Mouse (Mus musculus) hindbrain, embryonic 12.5 days (tissue): ENCODE data around the gene Ccdc141. TPM values are rescaled to one million over a fixed set of nuclear protein-coding genes. Genes with fewer than 3 reads are reported as not detected.

Experiments used
- ATAC-seq: fragments of 200-750 bp; cut with Nextera tagmentation; 2 replicates; pipeline ENCODE4 v1.8.0; 2017; ENCODE audit warnings: moderate TSS enrichment; ENCODE audit not compliant: low FRiP score
- H3K27ac ChIP-seq: fragments of 300-500 bp; sonication (generic); 2 replicates; pipeline ENCODE4 v1.5.1; 2016; ENCODE audit warnings: mild to moderate bottlenecking
- H3K27me3 ChIP-seq: fragments of 300-500 bp; sonication (generic); 2 replicates; pipeline ENCODE4 v1.6.1; 2016; ENCODE audit warnings: mild to moderate bottlenecking
- H3K36me3 ChIP-seq: fragments of 300-500 bp; sonication (generic); 2 replicates; pipeline ENCODE4 v1.6.1; 2016; ENCODE audit warnings: mild to moderate bottlenecking
- H3K4me1 ChIP-seq: fragments of 300-500 bp; sonication (generic); 2 replicates; pipeline ENCODE4 v1.6.1; 2016
- H3K4me2 ChIP-seq: fragments of 300-500 bp; sonication (generic); replicated peaks from 2 replicates; pipeline ENCODE4 v1.6.1; 2016; ENCODE audit warnings: mild to moderate bottlenecking
- H3K4me3 ChIP-seq: fragments of 300-500 bp; sonication (generic); 2 replicates; pipeline ENCODE4 v1.5.1; 2016; ENCODE audit warnings: mild to moderate bottlenecking
- H3K9ac ChIP-seq: fragments of 300-500 bp; sonication (generic); 2 replicates; pipeline ENCODE4 v1.6.1; 2016; ENCODE audit warnings: mild to moderate bottlenecking, moderate library complexity
- H3K9me3 ChIP-seq: fragments of 300-500 bp; sonication (generic); replicated peaks from 2 replicates; pipeline ENCODE4 v1.6.1; 2016; ENCODE audit warnings: mild to moderate bottlenecking
- WGBS: fragments of 180-500 bp; shearing (Covaris S2); methylation state at CpG from one replicate; pipeline ENCODE4 v1.1.7; 2016; 5-methylcytosine and 5-hydroxymethylcytosine counted together
- polyA plus RNA-seq: library from polyadenylated mRNA; unstranded; fragments of >200 nt; fragmentation: Nextera tagmentation; extraction: Ambion mirVana; gene quantifications from 2 replicates; pipeline ENCODE4 v1.2.1, GENCODE M21; 2016

Ccdc141 gene
- 5.9 and 10.4 TPM in 2 replicates for polyA plus RNA-seq

- Histone ChIP-seq H3K9ac (peak within 1 kb of the TSS; percentile 55), H3K4me1 (peaks cover 24% of the 10 kb centered on the region), H3K36me3 (no peaks in the 10 kb centered on the region), H3K9me3 (no peaks in the 10 kb centered on the region), H3K27me3 (peaks cover 4% of the 10 kb centered on the region; the same call in 1 of the 2 replicates), H3K4me3 (peak within 1 kb of the TSS; percentile 32), H3K27ac (0 out of 2 replicates have a peak within 1 kb of the TSS, but pooled peaks have one; percentile 18), H3K4me2 (peak within 1 kb of the TSS; percentile 63)
- 25% methylated on average over 4 of the region's 6 CpGs for WGBS
- ATAC-seq = no peak
These were observed at the start of gene Ccdc141 for GRCm38 (mm10) chr2:77170633-77171105. Ccdc141 (minus strand) TSS chr2:77170636.

- Histone ChIP-seq H3K27me3 (no peaks in the 10 kb centered on the region), H3K27ac (no peak overlapping the region), H3K4me1 (no peaks in the 10 kb centered on the region), H3K9me3 (no peaks in the 10 kb centered on the region), H3K36me3 (peaks cover 19% of the 10 kb centered on the region), H3K4me2 (no peak overlapping the region), H3K9ac (no peak overlapping the region), H3K4me3 (no peak overlapping the region)
- ATAC-seq = no peak
- 72% methylated on average over 5 of the region's 5 CpGs for WGBS
These were observed 42.4 kb upstream of the Ccdc141 start for GRCm38 (mm10) chr2:77212885-77213284.

- Histone ChIP-seq H3K9ac (no peak overlapping the region), H3K9me3 (no peaks in the 10 kb centered on the region), H3K4me2 (no peak overlapping the region), H3K36me3 (peaks cover 19% of the 10 kb centered on the region), H3K27ac (no peak overlapping the region), H3K4me1 (no peaks in the 10 kb centered on the region), H3K27me3 (no peaks in the 10 kb centered on the region), H3K4me3 (no peak overlapping the region)
- ATAC-seq = no peak
- 86% methylated on average over 3 of the region's 3 CpGs for WGBS
These were observed 36.5 kb upstream of the Ccdc141 start for GRCm38 (mm10) chr2:77206951-77207350.

- Histone ChIP-seq H3K4me3 (no peak overlapping the region), H3K4me2 (no peak overlapping the region), H3K4me1 (0 out of 2 replicates have a peak, but pooled peaks cover 2% of the 10 kb centered on the region), H3K9ac (no peak overlapping the region), H3K9me3 (no peaks in the 10 kb centered on the region), H3K27ac (no peak overlapping the region), H3K36me3 (peaks cover 16% of the 10 kb centered on the region), H3K27me3 (no peaks in the 10 kb centered on the region)
- no peak for ATAC-seq
- 61% methylated on average over 2 of the region's 2 CpGs for WGBS
These were observed 33.5 kb upstream of the Ccdc141 start for GRCm38 (mm10) chr2:77203916-77204315.

- Histone ChIP-seq H3K9ac (no peak overlapping the region), H3K4me1 (0 out of 2 replicates have a peak, but pooled peaks cover 2% of the 10 kb centered on the region), H3K36me3 (peaks cover 16% of the 10 kb centered on the region; the same call in 1 of the 2 replicates), H3K27me3 (no peaks in the 10 kb centered on the region), H3K27ac (no peak overlapping the region), H3K4me3 (no peak overlapping the region), H3K4me2 (no peak overlapping the region), H3K9me3 (no peaks in the 10 kb centered on the region)
- WGBS = 97% methylated on average over 1 of the region's 1 CpGs
- ATAC-seq = no peak
These were observed 31.5 kb upstream of the Ccdc141 start for GRCm38 (mm10) chr2:77201900-77202299.

- 82% methylated on average over 5 of the region's 5 CpGs for WGBS
- Histone ChIP-seq H3K27me3 (no peaks in the 10 kb centered on the region), H3K4me2 (no peak overlapping the region), H3K27ac (no peak overlapping the region), H3K9me3 (no peaks in the 10 kb centered on the region), H3K4me1 (0 out of 2 replicates have a peak, but pooled peaks cover 2% of the 10 kb centered on the region), H3K36me3 (peaks cover 15% of the 10 kb centered on the region; the same call in 1 of the 2 replicates), H3K9ac (no peak overlapping the region), H3K4me3 (no peak overlapping the region)
- ATAC-seq = no peak
These were observed 30.6 kb upstream of the Ccdc141 start for GRCm38 (mm10) chr2:77200958-77201614.

GRCm38 (mm10) chr2:77200379-77200778 lies 29.9 kb upstream of the Ccdc141 start:
- Histone ChIP-seq H3K4me1 (0 out of 2 replicates have a peak, but pooled peaks cover 2% of the 10 kb centered on the region), H3K36me3 (peaks cover 9% of the 10 kb centered on the region; the same call in 1 of the 2 replicates), H3K27ac (no peak overlapping the region), H3K4me3 (no peak overlapping the region), H3K9me3 (no peaks in the 10 kb centered on the region), H3K4me2 (no peak overlapping the region), H3K27me3 (no peaks in the 10 kb centered on the region), H3K9ac (no peak overlapping the region)
- 0 out of 2 replicates have a peak, but pooled peaks have one; percentile 40 for ATAC-seq
- 98% methylated on average over 4 of the region's 4 CpGs for WGBS

- H3K27ac ChIP-seq = no peak overlapping the region
- no peak overlapping the region for H3K4me2 ChIP-seq
- 0 out of 2 replicates have a peak, but pooled peaks cover 2% of the 10 kb centered on the region for H3K4me1 ChIP-seq
- H3K9me3 ChIP-seq = no peaks in the 10 kb centered on the region
- no peak overlapping the region for H3K9ac ChIP-seq
- no peaks in the 10 kb centered on the region for H3K27me3 ChIP-seq
- H3K36me3 ChIP-seq = peaks cover 27% of the 10 kb centered on the region
- no peak for ATAC-seq
- 75% methylated on average over 5 of the region's 5 CpGs for WGBS
- no peak overlapping the region for H3K4me3 ChIP-seq
These were observed 27.8 kb upstream of the Ccdc141 start for GRCm38 (mm10) chr2:77198246-77198645.

GRCm38 (mm10) chr2:77196819-77197218 lies 26.4 kb upstream of the Ccdc141 start:
- Histone ChIP-seq H3K36me3 (peaks cover 23% of the 10 kb centered on the region), H3K27me3 (no peaks in the 10 kb centered on the region), H3K27ac (no peak overlapping the region), H3K9me3 (no peaks in the 10 kb centered on the region), H3K9ac (no peak overlapping the region), H3K4me3 (no peak overlapping the region), H3K4me1 (0 out of 2 replicates have a peak, but pooled peaks cover 2% of the 10 kb centered on the region), H3K4me2 (no peak overlapping the region)
- no peak for ATAC-seq
- 91% methylated on average over 4 of the region's 4 CpGs for WGBS

- no peaks in the 10 kb centered on the region for H3K27me3 ChIP-seq
- 92% methylated on average over 5 of the region's 5 CpGs for WGBS
- H3K4me2 ChIP-seq = no peak overlapping the region
- no peak overlapping the region for H3K27ac ChIP-seq
- no peaks in the 10 kb centered on the region for H3K4me1 ChIP-seq
- no peak for ATAC-seq
- H3K4me3 ChIP-seq = no peak overlapping the region
- peaks cover 32% of the 10 kb centered on the region for H3K36me3 ChIP-seq
- no peaks in the 10 kb centered on the region for H3K9me3 ChIP-seq
- H3K9ac ChIP-seq = no peak overlapping the region
These were observed 24.6 kb upstream of the Ccdc141 start for GRCm38 (mm10) chr2:77195056-77195455.

- 94% methylated on average over 3 of the region's 3 CpGs for WGBS
- Histone ChIP-seq H3K36me3 (peaks cover 42% of the 10 kb centered on the region), H3K4me2 (no peak overlapping the region), H3K9ac (no peak overlapping the region), H3K4me1 (no peaks in the 10 kb centered on the region), H3K9me3 (no peaks in the 10 kb centered on the region), H3K27me3 (no peaks in the 10 kb centered on the region), H3K4me3 (no peak overlapping the region), H3K27ac (no peak overlapping the region)
- no peak for ATAC-seq
These were observed 21.4 kb upstream of the Ccdc141 start for GRCm38 (mm10) chr2:77191811-77192210.

GRCm38 (mm10) chr2:77190891-77191290 lies 20.5 kb upstream of the Ccdc141 start:
- Histone ChIP-seq H3K4me2 (no peak overlapping the region), H3K4me3 (no peak overlapping the region), H3K27ac (no peak overlapping the region), H3K9ac (no peak overlapping the region), H3K36me3 (peaks cover 42% of the 10 kb centered on the region), H3K9me3 (no peaks in the 10 kb centered on the region), H3K27me3 (no peaks in the 10 kb centered on the region), H3K4me1 (no peaks in the 10 kb centered on the region)
- no peak for ATAC-seq
- WGBS = 92% methylated on average over 7 of the region's 7 CpGs

- Histone ChIP-seq H3K9ac (no peak overlapping the region), H3K27ac (no peak overlapping the region), H3K27me3 (no peaks in the 10 kb centered on the region), H3K4me1 (no peaks in the 10 kb centered on the region), H3K36me3 (peaks cover 42% of the 10 kb centered on the region), H3K4me3 (no peak overlapping the region), H3K9me3 (no peaks in the 10 kb centered on the region), H3K4me2 (no peak overlapping the region)
- 90% methylated on average over 3 of the region's 3 CpGs for WGBS
- no peak for ATAC-seq
These were observed 19.9 kb upstream of the Ccdc141 start for GRCm38 (mm10) chr2:77190301-77190700.
